Mouse (Mus musculus) testis, adult 2 months (tissue): ENCODE measurements around the gene Stn1.

ENCODE experiments used
- CTCF ChIP-seq: fragments of 200-500 bp; IDR thresholded peaks from 2 replicates; pipeline ENCODE4 v1.5.1; 2012; ENCODE audit warnings: low read depth, mild to moderate bottlenecking, inconsistent platforms, low read length, moderate library complexity; ENCODE audit not compliant: control insufficient read depth, insufficient read depth, insufficient replicate concordance
- POLR2A ChIP-seq: fragments of 200-500 bp; IDR thresholded peaks from 2 replicates; pipeline ENCODE4 v1.6.1; 2012; ENCODE audit warnings: low read depth, mild to moderate bottlenecking, inconsistent platforms, low read length, moderate library complexity; ENCODE audit not compliant: control insufficient read depth

- TF ChIP-seq CTCF: no peak
- no peak for TF ChIP-seq POLR2A
These were observed 75.5 kb downstream of the Stn1 start for GRCm38 (mm10) chr19:47461838-47462237.
